Mouse (Mus musculus): ENCODE data around the gene Pak1.

DNA sequence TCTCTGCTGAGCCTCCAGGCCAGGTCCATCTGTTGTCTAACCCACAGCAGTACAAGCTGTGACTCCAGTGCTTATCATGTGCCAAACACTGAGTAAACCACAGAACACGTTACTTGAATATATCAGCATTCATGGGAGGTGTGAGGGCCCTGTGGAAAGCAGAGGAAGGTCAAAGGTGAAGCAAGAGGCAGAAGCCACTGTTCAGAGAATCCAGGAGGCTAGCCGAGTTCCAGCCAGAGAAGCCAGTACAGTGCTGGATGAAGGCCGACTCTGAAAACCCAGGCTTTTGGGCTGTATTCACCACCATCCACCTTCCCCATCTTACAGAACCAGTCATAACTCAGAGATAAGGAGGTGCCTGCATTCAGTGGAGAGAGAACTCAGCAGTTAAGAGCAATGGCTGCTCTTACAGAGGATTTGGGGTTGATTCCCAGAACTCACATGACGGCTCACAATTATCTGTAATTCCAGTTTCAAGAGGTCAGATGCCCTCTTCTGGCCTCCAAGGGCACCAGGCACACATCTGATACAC, 41.1 kb upstream of the Pak1 start:
- TF ChIP-seq CTCF (conservative IDR thresholded peaks at IDR 0.05; ENCODE audit: low read length) = no peak; the same call in 1 of the 2 replicates
- TF ChIP-seq POU5F1 (IDR thresholded peaks at IDR 0.05; ENCODE audit: borderline replicate concordance, low read length) = no peak

Data from E14TG2a.4 (cell line).